Mouse (Mus musculus) embryonic fibroblast, embryonic 13.5 days (primary cell): Measurements from ENCODE around the gene Mgam. TPM values are rescaled to one million over a fixed set of nuclear protein-coding genes. Genes with fewer than 3 reads are reported as not detected.
"Not testable (repeated sequence)": the region's sequence is repeated elsewhere in the genome, so short reads cannot be mapped to it uniquely, and the experiment has no call there.

Experiments used
- H3K27ac ChIP-seq: 2 replicates; pipeline ENCODE4 v1.5.1; 2012; ENCODE audit warnings: low read length, control low read depth, inconsistent platforms; ENCODE audit not compliant: insufficient read depth
- H3K4me1 ChIP-seq: 2 replicates; pipeline ENCODE4 v1.6.1; 2011; ENCODE audit warnings: low read length; ENCODE audit not compliant: control insufficient read depth, insufficient read depth
- H3K4me3 ChIP-seq: 2 replicates; pipeline ENCODE4 v1.5.1; 2011; ENCODE audit warnings: mild to moderate bottlenecking, control low read depth, low read length; ENCODE audit not compliant: insufficient read depth
- CTCF ChIP-seq: IDR thresholded peaks from 2 replicates; pipeline ENCODE4 v1.5.1; 2011; ENCODE audit warnings: mild to moderate bottlenecking, control low read depth, low read length, moderate library complexity, borderline replicate concordance; ENCODE audit not compliant: insufficient read depth
- POLR2A ChIP-seq: IDR thresholded peaks from 2 replicates; pipeline ENCODE4 v1.6.1; 2011; ENCODE audit warnings: low read depth, mild to moderate bottlenecking, control low read depth, low read length, moderate library complexity
- polyA plus RNA-seq: library from polyadenylated mRNA; stranded (reverse); fragments of >200 nt; gene quantifications from 2 replicates; pipeline ENCODE4 v1.2.4, GENCODE M21; 2011; ENCODE audit warnings: low read depth; ENCODE audit not compliant: missing spikeins, insufficient read length

Mgam gene
- polyA plus RNA-seq, 1 experiment, result not detected

DNA sequence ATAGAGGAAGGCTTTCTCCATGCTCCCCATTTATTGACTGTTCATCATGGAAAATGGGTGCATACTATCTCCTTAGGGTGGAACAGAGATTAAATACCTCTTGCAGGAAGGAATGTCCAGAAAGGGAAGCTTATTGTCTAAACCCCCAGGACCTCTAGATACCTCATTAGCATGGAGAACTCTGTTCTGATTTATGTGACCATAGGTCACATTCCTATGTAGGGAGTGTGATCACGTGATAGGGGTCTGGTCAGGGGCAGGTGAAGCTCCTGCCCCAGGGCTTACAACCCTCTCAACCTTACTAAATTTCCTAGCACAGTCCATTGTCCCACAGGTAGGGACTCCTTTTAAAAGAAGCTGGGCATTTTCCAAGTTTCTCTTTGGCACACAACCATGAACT, 2.5 kb upstream of the Mgam start:
- Histone ChIP-seq H3K27ac (no peak overlapping the region), H3K4me1 (no peaks in the 10 kb centered on the region), H3K4me3 (no peak overlapping the region)
- TF ChIP-seq CTCF, result no peak
- TF ChIP-seq POLR2A, result no peak

DNA sequence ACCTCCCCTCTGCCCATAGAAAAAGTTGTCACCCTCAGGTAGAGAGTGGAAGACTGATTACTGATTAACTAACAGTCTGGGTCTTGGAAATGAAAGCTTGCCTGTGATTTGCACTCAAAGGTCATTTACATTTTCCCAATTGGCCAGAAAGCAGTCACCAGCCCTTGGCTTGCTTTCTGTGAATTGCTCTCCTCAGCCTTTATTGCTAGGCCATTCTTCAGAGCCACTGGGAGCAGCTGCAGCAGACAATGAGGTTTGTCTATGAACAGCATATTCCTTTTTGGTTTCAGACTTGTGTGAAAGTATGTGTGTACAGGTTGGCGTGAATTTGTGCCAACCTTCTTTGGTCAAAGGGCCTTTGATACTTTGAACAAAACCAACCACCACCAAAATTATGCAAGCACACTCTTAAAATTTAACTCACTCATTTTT, 6.0 kb downstream of the Mgam start:
- Histone ChIP-seq H3K27ac (no peak overlapping the region), H3K4me3 (no peak overlapping the region), H3K4me1 (no peaks in the 10 kb centered on the region)
- no peak for TF ChIP-seq CTCF
- TF ChIP-seq POLR2A, result no peak

DNA sequence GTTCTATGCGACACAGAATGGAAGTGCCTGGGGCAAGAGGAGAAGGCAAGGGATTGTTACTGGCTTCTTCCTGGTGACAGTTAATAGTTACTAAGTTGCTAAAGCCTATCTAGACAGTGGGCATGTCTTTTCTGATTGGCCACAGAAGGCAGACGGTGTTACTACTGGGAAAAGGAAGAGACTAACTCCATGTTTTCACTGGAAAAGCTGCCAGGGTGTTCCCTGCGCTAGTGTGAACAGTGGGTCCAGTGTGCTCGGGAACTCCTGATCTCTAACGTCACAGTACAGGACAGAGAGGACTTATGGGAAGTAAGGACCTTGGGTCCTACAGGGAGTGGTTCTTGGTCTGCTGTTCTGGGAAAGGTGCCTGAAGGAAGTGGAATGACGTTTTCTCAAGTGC, 6.9 kb downstream of the Mgam start:
- Histone ChIP-seq H3K4me3 (no peak overlapping the region), H3K4me1 (no peaks in the 10 kb centered on the region), H3K27ac (no peak overlapping the region)
- TF ChIP-seq CTCF (no peak), POLR2A (no peak)

DNA sequence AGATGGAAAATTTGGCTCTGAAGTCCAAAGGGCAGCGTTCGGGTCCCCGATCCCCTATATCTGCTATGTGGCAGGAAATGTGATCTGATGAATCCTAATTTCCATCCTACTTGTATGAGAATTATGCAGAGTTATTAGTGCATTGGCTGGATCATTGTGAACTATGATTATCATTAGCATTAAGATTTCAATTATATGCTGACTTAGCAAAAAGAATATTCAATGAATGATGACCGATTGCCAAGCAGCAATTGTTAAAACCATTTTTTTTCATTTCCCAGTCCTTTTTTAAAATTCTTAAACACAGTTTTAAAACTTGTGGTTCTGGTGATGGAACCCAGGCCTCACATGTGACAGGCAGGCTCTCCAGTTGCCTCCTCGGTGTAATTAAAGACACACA, 9.1 kb downstream of the Mgam start:
- Histone ChIP-seq H3K4me3 (no peak overlapping the region), H3K27ac (no peak overlapping the region), H3K4me1 (no peaks in the 10 kb centered on the region)
- TF ChIP-seq CTCF (no peak), POLR2A (no peak)

DNA sequence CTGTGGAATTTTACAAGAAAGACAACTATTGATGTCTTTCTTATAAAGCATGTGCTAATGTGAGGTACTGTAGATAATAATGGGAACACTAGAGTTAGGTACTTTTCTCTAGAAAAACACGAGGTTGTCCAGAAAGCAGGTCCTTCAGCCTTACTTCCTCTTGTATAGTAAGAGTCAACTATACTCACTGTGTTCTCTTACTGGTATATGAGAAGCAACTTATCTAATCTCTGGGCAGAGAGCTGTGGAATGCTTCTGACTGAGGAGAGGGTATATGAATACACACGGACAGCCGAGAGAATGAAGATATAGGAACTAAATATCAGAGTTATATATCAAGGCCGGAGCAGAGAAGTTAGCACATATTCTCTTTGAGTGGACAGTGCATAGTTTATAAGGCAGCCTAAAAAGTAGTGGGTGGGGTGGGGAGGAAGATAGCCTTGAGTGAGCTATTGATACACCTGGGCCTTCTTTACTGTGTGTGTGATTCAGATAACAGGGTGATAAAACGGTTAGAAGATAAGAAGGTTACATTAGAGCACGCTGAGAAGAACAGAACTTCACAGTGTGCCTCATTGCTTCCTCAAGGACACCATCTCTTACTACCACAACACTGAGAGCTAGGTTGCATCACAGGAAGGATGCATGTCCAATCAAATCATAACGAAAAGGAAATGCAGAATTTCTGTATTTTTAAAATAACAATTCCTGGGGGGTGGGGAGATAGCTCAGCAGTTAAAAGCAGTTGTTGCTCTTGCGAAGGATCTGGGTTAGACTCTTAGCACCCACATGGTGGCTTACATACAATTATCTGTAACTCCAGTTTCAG, 12.3 kb downstream of the Mgam start:
- TF ChIP-seq CTCF (no peak), POLR2A (no peak)
- no peak overlapping the region for H3K27ac ChIP-seq
- H3K4me1 ChIP-seq, result no peaks in the 10 kb centered on the region
- no peak overlapping the region for H3K4me3 ChIP-seq

DNA sequence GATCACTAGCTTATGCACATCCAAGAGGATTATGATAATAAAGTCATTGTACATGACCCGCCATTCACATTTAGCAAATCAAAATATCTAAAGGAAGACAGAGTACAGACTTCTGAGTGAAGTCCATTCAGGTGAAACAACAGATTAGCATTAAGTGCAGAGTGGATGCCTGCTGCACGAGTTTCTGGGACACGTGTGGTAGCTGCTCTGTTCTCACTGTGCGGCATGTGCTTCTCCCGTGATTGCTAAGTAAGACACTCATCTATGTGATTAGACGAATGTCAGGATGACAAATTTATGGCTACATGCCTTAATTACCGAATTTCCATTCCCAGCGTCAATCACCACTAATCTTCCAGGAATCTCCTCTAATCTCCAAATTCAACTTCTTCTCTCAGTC, 17.1 kb downstream of the Mgam start:
- H3K4me1 ChIP-seq, result no peaks in the 10 kb centered on the region
- no peak overlapping the region for H3K27ac ChIP-seq
- H3K4me3 ChIP-seq, result no peak overlapping the region
- no peak for TF ChIP-seq CTCF

DNA sequence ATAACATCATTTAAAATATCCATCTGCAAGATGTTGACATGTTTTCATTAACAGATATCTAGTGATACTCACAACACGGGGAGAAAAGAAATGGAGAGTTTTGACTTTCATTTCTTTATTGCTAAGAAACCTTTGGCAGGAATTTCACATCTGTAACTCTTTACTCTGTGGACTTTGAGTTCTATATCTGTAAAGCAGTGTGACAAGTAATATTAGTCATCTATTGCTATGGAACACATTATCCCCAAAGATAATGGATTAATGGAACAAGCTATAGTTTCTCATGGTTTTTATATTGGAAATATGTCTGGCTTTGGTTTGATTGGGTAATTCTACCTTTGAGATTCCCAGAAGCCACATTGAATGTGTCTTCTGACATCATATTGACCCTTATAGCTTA, 22.3 kb downstream of the Mgam start:
- Histone ChIP-seq H3K4me1 (no peaks in the 10 kb centered on the region), H3K4me3 (no peak overlapping the region), H3K27ac (no peak overlapping the region)
- TF ChIP-seq CTCF (no peak), POLR2A (no peak)

DNA sequence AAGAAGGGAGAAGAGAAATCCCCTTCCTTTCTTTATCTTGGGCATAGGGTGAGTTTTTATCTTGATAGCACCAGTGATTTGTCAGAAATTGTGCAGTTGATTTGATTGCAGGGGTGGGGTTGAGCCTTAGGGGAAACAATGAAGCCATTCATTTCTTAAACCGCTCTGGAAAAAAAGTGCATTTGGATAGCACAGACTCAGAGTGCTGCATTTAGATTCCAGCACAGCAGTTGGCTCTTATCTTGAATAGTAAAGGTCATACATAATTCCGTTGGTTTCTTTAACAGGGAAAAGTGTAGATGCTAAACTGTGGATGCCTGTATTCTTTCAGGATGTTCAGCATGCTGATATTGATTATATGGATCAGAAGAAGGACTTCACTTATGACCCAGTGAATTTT, 32.3 kb downstream of the Mgam start:
- H3K27ac ChIP-seq, result no peak overlapping the region
- no peaks in the 10 kb centered on the region for H3K4me1 ChIP-seq
- TF ChIP-seq CTCF (no peak), POLR2A (no peak)
- no peak overlapping the region for H3K4me3 ChIP-seq

DNA sequence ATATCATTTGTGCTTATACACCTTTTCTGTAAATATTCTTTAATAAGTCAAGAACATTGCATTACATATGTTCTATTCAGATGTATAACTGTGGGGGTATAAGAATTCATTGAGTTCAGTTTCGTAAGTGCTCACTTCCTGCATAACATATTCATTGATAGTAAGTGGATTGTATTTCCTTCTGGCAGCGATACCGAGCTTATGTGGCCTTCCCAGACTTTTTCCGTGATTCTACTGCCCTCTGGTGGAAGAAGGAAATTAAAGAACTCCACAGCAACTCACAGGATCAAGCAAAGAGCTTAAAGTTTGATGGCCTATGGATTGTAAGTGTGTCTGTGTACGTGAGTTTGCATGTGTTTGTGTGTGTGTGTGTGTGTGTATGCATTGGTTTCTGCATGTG, 60.5 kb downstream of the Mgam start:
- H3K4me3 ChIP-seq, result no peak overlapping the region
- H3K27ac ChIP-seq, result no peak overlapping the region
- no peaks in the 10 kb centered on the region for H3K4me1 ChIP-seq
- no peak for TF ChIP-seq POLR2A
- no peak for TF ChIP-seq CTCF

DNA sequence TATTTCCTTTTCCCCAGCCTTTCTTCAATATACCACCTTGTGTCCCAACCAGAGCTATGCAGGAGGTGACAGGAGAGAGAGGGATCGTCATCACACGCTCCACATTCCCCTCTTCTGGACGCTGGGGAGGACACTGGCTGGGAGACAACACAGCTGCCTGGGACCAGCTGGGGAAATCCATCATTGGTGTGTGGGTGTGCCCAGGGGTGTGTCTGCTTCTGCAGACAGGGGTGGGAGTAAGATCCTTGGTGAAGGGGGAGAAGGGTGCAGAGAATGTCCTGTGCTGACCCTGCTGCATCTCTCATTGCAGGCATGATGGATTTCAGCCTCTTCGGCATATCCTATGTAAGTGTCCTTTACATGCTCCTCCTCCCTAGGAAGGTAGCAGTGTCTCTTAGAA, 63.4 kb downstream of the Mgam start:
- not testable (repeated sequence) for H3K4me1 ChIP-seq, H3K27ac ChIP-seq, H3K4me3 ChIP-seq

DNA sequence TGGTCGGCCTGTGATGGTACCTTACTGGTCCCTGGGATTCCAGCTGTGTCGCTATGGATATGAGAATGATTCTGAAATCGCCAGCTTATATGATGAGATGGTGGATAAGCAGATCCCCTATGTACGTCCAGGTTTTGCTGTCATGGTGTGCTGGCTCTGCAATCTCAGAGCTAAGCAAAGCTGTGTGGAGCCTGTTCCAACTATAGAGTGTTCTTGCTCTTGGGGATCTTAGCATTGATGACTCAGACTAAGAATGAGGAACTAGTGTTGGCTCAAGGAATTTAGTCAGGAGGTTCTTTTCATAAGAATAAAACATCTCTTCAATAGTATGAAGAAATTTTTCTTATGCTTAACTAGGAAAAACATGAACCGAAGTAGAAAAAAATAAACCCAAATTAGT, 84.9 kb downstream of the Mgam start:
- not testable (repeated sequence) for H3K27ac ChIP-seq, H3K4me1 ChIP-seq, H3K4me3 ChIP-seq
